Mouse (Mus musculus) megakaryocyte-erythroid progenitor cell, adult 5-6 weeks (primary cell): ENCODE results near the gene Rnasel. TPM values are rescaled to one million over a fixed set of nuclear protein-coding genes. Genes with fewer than 3 reads are reported as not detected.
A peak's percentile ranks its signal among the peaks of the same experiment; 100 is the strongest.
"Not testable (repeated sequence)": the region's sequence is repeated elsewhere in the genome, so short reads cannot be mapped to it uniquely, and the experiment has no call there.

Experiments used
- ATAC-seq: replicated peaks from 2 replicates; pipeline ENCODE4 v1.8.0; 2016; ENCODE audit warnings: mild to moderate bottlenecking, inconsistent platforms; ENCODE audit not compliant: severe bottlenecking, poor library complexity, low FRiP score, low TSS enrichment
- total RNA-seq, 2 experiments: library from RNA; stranded (forward) in 1 of 2; stranded (reverse) in 1 of 2; fragments of 200-1000, 215-1000 nt in 1 of 2; fragments of >200 nt in 1 of 2; fragmentation: Nextera tagmentation in 1 of 2; gene quantifications; 2 replicates each; pipeline ENCODE4 v1.2.3; 2014 to 2017

Gene Rnasel
- total RNA-seq, 2 experiments from 2014 or later, result 31.6 to 41.1 TPM

DNA sequence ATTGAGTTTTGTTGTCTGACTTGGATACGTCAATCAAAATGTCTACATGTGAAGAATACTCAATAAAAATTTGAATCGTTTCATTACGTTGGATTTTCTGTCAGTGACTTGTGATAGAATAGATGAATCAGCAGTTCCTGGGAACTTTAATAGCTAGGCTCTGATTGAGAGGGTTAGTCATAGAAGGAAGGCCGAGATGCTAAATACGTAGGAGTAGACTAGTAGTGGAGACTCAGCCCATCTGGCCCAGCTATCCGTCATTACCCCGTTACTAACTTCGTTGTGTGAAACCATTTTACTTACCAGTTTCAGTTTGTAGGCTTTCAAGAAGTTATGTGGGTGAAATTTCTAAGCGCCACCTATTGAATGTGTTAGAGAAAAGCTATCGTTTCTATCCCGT, 14.9 kb downstream of the Rnasel start:
- no peak for ATAC-seq

DNA sequence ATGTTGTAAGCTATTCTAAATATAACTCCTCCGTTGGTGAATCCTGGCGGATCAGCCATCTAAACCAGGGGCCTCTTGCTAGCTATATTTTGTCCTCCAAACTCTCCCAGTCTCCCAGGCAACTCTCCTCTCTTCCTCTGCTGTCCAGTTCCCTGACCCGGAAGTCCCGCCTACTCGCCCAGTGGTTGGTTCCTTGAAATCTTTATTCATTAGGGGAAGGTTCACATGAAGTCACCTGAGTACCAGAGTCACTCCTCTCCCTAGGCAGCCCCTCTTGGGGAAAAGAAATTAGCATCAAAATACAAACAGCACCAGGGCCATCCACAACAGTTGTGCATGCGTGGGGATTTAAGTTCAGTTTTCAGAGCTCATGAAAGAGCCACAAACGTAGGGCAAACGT, 17.1 kb downstream of the Rnasel start:
- ATAC-seq, result no peak

DNA sequence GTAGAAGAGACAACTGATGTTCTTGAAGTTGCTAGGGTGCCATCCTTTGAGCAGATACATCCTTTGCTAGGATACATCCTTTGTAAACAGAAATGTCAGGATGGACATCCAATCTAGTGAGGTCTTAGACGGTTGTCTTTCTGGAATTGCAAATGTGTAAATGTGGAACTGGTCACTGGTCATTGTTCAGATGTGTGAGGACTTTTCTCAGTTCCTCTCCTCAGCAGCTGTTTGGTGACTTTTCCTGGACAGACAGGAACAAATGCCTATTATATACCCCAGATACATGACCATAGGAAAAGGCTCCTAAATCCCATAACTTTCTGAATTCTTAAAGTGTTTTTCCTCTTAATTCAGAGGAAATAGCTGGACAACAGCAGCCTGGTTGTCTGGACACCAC, 18.1 kb downstream of the Rnasel start:
- no peak for ATAC-seq

DNA sequence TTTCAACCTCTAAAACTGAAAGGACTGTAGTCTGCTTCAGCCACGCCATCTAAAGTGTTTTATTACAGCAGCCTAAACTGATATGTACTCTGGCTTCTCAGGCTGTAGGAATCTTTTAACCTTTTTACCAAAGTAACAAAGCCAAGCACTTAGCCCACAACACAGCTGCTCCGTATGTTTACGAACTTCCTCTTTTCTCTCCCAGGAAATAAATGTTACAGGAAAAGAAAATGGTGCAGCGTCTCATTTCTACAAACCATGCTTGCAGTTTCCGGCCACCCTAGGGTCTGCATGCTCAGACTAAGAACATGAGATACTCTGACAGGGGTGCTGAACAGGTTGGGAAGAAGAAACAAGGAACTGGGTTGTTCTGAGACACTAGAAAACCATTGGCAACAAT, 19.2 kb downstream of the Rnasel start:
- no peak for ATAC-seq

DNA sequence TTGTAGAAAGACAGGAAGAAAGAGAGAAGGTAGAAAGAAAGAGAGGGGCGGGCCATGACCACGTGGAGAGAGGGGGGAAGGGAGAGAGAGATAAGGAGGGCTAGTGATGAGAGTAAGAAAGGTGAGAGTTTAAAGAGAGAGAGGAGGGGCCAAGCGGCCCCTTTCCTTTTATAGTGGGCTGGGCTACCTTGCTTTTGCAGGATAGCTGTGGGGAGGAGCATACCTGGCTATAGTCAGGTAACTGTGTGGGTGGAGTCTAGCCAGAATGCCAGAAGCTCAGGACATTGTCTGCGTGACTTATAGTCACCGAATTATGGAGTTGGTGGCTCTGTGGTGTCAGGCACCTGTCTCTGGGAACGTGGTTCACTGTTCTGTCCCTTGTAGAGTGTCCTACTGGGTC, 20.3 kb downstream of the Rnasel start:
- ATAC-seq, result not testable (repeated sequence)

DNA sequence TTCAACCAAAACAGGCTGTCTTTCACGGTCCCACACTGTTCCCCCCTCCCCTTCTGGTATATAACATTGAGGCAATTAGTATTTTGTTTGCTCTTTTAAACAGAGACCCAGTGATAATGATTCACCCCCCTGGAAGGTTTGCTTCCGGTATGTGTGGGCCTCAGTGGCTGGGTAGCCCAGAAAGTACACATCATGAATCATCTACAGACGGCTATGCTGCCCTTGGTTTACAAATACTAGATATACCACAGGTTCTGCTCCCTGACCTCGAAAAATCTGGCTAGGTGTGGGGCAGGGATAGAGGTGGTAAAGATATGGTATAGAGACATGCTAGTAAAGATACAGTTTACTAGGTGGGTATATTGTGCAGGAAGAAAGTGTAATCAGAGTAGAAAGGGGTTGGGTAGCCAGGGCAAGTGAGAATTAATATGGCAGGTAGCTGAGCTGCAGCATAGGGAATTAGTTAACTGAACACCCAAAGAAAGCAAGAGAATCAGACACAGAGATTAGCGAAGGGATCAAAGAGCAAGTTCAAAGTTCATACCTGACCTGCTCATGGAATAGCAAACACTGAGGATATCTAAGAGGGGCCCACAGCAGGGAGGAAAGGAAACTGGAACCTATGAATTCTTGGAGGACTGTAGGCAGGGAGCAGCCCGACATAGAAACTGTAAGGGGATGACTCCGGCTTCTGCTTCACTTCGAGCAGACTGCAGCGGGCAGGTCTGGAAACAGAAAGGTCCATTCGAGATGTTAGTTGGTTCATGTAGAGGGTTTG, 21.0 kb downstream of the Rnasel start:
- ATAC-seq, result no peak

DNA sequence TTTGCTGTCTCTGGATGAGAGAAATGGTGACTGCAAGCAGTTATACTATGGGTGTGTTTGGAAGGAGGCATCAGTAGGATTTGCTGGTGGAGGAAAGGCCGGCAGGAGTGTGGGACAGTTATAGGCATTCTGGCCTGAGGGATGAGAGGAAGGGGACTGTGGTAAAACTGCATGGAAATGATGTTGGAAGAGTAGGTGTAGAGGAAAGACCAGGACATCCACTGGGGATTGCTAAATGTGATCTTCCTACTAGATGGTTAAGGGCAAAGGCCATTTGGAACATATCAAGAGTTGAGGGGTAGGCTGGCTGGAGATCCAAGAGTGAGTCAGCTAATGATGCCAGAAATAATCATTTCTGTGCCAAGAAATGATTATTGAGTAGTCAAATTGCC, 21.5 kb downstream of the Rnasel start:
- no peak for ATAC-seq

DNA sequence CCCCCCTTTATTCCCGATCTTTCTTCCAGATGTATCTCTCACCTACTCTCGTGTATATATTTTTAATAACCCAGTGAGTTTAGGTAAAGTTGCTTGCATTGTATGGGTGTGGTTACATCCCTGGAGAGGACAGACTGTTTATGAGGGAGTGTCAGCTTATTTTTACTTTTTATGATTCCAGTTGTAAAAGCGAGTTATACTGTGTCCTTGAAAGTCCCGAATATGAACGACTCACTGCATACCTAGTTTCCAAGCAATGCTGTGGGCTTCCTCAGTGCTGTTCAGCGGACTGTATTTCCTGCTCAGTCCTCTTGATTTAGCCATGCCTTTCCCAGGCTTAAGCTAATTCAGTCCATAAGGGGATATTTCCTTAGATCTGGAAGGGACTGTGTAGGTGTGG, 25.9 kb downstream of the Rnasel start:
- no peak for ATAC-seq

DNA sequence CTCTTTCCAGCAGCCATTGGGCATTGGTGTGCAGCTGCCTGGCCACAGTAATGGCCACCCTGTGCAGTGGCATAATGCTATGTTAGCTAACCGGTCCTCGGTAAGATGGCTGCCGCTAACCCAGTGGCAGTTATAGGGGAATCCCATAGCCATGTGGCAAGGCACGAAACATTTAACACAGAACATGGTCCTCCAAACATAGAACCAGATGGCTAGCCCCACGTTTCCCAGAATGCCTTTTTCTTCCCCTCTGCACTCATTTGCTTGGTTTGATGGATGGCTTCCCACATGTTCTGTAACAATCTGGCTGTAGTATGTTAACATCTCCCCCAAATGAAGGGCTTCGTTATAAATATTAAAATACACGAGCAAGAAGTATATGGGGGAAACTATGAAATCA, 27.0 kb downstream of the Rnasel start:
- ATAC-seq, result no peak

DNA sequence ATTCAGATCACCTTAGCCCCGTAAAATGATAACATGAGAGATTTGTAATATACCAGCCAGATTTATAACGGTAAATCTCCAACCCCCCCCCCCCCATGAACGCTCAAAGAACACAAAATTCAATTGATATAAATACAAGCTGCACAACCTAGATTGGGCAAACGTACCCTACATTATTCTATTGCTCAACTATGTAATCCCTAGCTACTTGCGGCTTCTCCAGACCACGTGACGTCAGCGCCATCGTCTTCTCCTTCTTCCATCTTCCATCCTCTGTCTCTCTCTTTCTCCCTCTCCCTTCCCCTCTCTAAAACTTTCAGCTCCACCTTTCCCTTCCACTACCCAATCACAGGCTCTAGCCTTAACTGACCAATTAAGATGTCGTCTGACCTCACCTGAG, 29.0 kb downstream of the Rnasel start:
- ATAC-seq, result no peak

DNA sequence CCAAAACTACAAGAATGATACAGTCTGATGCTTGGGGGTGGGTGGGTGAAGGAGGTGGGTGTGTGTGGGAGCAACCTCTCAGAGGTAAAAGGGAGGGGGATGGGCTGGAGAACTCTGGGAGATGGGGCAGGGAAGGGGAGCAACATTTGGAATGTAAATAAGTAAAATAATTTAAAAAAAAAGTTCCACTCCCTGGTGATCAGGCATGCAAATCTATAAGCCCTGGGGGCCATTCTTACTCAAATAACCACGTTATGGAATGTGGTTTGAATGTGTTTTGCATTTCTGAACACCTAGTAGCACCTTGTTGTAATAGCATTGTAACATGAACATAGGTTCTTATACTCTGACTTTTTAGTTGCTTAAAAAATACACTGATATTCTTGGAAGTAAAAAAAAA, 34.1 kb downstream of the Rnasel start:
- ATAC-seq, result no peak

DNA sequence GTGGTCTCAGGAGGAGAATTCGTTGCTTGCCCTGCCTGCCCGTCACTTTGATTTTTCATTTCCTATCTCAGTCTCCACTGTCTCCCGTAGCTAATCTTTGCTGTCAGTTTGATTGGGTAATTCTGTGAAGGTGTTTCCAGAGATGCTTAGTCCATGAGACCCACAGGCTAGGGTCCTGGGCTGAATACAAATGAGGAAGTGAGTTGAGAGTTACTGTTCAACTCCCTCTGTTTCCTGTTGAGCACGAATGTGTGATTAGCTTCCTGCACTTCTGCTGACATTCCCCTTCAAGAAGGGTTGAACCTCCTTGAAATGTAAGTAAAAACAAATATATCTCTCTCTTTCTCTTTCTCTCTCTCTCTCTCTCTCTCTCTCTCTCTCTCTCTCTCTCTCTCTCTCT, 36.4 kb downstream of the Rnasel start:
- no peak for ATAC-seq

DNA sequence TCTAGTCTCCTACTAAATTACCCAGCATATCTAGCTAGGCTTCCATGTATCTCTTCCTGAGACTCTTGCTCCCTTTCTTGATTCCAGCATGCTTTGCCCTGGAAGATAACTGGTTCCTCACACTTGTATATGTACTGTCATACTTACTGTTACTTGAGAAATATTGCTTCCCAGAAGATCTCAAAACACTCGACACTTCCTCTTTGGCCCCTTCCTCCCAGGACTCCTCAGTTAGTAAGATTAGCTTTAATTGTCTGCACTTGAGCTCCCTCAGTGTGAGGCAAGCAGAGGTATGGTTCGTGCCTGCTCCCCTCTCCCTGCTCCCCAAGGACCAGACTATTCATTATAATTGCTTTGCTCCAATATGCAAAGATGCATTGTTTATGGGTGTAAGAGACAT, 41.5 kb downstream of the Rnasel start:
- ATAC-seq, result no peak

DNA sequence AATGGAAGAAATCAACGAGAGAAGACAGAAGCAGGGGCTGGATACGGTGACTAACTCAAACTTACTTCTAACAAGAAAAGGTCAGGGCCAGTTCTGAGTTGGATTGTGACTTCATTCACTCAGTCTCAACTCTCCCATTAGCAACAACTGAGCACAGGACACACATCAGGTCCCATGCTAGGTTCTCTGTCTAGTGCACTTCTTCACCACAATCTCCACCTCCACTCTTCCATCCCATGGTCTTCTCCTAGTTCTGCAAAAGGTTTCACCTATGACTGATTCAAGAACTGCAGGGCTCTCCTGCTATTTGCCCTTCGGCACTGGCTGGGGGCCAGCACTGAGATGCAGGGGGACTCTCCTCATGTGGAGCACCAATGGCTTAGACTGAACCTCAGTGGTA, 45.0 kb downstream of the Rnasel start:
- ATAC-seq, result no peak

DNA sequence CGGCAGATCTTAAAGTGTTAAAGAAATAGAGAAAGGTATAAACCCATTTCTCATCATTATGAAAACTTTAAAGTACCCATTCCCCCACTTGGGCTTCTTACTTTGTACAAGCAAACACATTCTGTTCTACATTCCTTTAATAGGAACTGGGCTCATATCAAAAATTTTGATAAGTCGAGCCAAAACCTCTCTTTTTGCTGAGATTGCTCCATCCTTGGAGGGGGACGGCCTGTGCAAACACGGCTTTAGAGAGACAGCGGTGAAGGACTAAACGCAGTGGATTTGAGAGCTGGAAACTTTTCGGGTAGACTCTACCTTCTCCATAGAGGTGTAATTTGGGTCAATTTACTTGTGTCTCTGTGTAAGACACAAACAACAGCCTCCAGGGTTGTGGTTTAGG, 53.5 kb downstream of the Rnasel start:
- ATAC-seq, result no peak

DNA sequence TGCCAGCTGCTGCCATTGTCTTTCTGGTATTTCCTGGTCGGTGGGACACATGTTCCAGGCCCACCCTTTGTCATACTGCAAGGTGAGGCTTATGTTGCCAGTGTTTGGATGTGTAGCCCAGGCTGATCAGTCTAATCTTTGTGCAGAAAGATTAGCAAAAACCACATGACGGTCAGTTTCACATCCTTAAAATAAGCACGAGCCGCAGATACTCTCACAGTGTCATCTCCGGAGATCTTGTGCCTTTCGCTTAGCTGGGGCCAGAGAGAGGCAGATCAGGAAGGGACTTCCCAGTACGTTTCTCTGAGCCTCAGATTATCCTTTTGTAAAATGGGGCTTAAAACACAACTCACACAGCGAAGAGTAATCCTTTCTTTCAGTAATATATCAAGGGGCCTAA, 54.3 kb downstream of the Rnasel start:
- ATAC-seq, result no peak

DNA sequence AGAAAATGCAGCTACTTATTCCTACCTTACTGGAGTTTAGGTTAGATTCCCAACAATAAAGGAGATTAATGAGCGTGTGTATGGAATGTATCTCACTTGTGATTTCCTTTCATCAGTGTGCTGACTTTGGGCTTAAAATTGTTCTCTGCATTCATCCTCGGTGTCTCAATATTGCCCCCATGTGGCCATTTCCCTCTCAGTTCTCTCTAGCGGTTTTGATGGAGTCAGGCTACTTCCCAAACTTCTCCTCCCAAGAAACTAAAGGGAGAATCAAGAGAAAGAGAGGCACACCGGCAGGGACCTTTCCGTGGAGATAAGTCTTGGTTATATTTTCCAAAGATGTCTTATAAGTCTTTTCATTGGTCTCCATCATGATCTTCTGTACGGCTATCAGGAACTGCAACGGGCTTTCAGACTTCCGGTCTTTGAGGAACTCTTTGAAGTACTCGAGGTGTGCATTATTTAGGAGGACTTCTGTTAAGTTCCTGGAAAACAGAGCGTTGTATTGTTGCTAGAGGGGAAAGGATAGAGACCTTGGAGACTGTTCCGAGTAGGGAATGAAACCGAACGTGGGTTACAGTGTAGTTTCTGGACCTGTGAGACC, 58.3 kb downstream of the Rnasel start:
- peak; percentile 92 for ATAC-seq

Other genes with a start within 250 kb of the Rnasel start
- 2.1 and 4.5 TPM in 2 replicates for gene Npl, start 199.4 kb upstream of the Rnasel start, total RNA-seq (2014; fragmentation: Nextera tagmentation)
- gene Npl, start 199.4 kb upstream of the Rnasel start, total RNA-seq (2017), result 3.4 and 7.2 TPM in 2 replicates
- not detected in 2 replicates for gene Rgs8, start 96.4 kb upstream of the Rnasel start, total RNA-seq (2014; fragmentation: Nextera tagmentation)
- not detected in 2 replicates for gene Rgs8, start 96.4 kb upstream of the Rnasel start, total RNA-seq (2017)
- not detected in 2 replicates for gene Rgs16, start 9.1 kb upstream of the Rnasel start, total RNA-seq (2014; fragmentation: Nextera tagmentation)
- 0.14 TPM in 1 of 2 replicates, not detected in the other for gene Rgs16, start 9.1 kb upstream of the Rnasel start, total RNA-seq (2017)
- gene Rgsl1, start 94.7 kb downstream of the Rnasel start, total RNA-seq (2014; fragmentation: Nextera tagmentation), result 0.62 TPM in 1 of 2 replicates, not detected in the other
- gene Rgsl1, start 94.7 kb downstream of the Rnasel start, total RNA-seq (2017), result not detected in 2 replicates
- gene Teddm1b, start 124.9 kb downstream of the Rnasel start, total RNA-seq (2014; fragmentation: Nextera tagmentation), result not detected in 2 replicates
- not detected in 2 replicates for gene Teddm1b, start 124.9 kb downstream of the Rnasel start, total RNA-seq (2017)
- gene Teddm1a, start 142.3 kb downstream of the Rnasel start, total RNA-seq (2014; fragmentation: Nextera tagmentation), result not detected in 2 replicates
- gene Teddm1a, start 142.3 kb downstream of the Rnasel start, total RNA-seq (2017), result not detected in 2 replicates
- 49.6 and 116 TPM in 2 replicates for gene Glul, start 150.5 kb downstream of the Rnasel start, total RNA-seq (2014; fragmentation: Nextera tagmentation)
- gene Glul, start 150.5 kb downstream of the Rnasel start, total RNA-seq (2017), result 74.8 and 98.1 TPM in 2 replicates
- gene Teddm2, start 150.8 kb downstream of the Rnasel start, total RNA-seq (2014; fragmentation: Nextera tagmentation), result 0.15 TPM in 1 of 2 replicates, not detected in the other
- gene Teddm2, start 150.8 kb downstream of the Rnasel start, total RNA-seq (2017), result 1.1 TPM in 1 of 2 replicates, not detected in the other